Mouse (Mus musculus): ENCODE results near the gene Trhr2. TPM values are rescaled to one million over a fixed set of nuclear protein-coding genes. Genes with fewer than 3 reads are reported as not detected.

Trhr2 gene
- polyA plus RNA-seq, 1 experiment from 2014 or later = not detected

DNA sequence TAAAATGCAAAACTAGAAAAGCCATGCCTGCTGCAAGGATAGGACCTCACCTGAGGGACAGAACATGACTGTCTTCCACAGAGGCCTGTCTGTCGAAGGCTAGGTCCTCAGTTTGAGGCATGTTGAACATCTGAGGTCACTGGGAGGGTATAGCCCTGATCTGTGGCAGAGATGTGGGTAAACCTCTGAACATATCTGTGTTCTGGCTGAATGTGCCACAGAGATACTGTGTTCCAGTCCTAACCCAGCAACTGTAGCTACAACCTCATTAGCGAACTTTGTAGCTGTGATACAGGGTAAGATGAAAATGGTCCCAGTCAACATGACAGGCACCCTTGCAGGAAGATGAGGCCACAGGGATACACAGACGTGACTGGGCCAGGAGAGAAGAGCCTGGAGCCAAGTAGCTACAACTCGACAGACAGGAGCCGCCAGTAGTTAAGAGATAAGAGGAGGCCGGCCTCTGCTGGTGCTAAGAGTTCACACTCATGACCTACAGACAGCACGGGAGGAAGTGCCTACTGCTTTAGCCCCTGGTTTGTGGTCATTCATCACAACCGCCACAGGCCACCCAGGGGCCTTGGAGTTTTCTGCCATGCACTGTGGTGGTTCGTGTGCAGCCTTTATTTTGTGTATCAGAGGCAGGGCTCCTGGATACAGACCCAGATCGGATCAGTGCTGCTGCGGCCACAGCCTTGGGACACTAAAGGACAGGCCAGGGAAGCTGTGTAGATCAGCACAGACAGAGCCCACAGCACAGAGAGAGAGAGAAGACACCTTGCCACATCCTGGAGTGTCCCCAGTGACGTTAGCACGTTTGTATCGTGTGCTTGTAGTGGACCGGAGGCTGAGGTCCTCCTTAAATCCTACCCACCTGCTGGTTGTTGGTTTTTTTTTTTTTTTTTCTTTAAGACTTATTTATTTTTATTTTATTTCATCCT lies 10.9 kb downstream of the Trhr2 start:
- Histone ChIP-seq H3K27me3 (ENCODE audit: low read depth, poor library complexity, severe bottlenecking) (peaks cover 62% of the 10 kb centered on the region), H3K9me3 (replicated peaks) (no peaks in the 10 kb centered on the region), H3K4me3 (no peak overlapping the region), H3K27ac (replicated peaks) (peak overlapping the region; percentile 67), H3K36me3 (no peaks in the 10 kb centered on the region), H3K4me1 (peaks cover 36% of the 10 kb centered on the region)
- 52% methylated on average over 15 of the region's 15 CpGs for WGBS
- DNase-seq (ENCODE audit: low spot score) = no peak

DNA sequence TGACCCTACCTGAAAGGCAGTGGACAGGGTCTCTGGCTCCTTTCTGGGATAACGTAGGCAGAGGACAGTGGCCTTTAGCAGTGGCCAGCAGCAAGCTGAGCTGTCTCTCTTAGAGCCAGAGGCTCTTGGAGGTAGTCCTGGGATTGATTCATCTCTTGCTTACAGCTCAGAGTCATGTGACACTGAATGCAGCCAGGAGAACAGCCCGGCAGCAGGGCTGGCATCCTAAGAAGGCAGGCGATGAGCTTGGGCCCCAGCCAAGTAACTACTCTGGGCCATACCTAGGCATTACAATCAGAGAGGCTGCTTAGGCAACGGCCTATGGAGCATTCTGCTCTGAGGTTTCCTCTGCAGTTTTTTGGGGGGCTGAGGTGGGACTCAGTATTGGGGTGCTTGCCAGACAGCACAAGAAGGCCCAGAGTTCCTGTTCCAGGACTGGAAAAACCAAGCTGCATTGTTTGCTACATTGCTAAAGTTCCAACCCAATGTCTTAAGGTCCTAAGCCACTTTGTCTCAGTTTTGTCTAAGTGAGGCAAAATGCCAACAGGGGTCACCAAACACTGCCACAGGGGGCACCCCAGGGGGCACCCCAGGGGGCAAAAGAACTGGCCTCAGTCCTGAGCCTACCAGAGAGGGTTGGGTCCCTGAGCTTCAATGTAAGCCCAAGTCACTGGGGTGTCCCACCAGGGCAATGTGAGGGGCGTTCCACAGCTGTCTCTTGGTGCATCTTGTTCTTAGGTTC lies 12.6 kb downstream of the Trhr2 start:
- no peak for DNase-seq (ENCODE audit: low spot score)
- 81% methylated on average over 5 of the region's 5 CpGs for WGBS
- Histone ChIP-seq H3K36me3 (no peaks in the 10 kb centered on the region), H3K27me3 (ENCODE audit: low read depth, poor library complexity, severe bottlenecking) (peaks cover 72% of the 10 kb centered on the region), H3K4me3 (no peak overlapping the region), H3K9me3 (replicated peaks) (no peaks in the 10 kb centered on the region), H3K4me1 (peaks cover 52% of the 10 kb centered on the region), H3K27ac (replicated peaks) (no peak overlapping the region)

DNA sequence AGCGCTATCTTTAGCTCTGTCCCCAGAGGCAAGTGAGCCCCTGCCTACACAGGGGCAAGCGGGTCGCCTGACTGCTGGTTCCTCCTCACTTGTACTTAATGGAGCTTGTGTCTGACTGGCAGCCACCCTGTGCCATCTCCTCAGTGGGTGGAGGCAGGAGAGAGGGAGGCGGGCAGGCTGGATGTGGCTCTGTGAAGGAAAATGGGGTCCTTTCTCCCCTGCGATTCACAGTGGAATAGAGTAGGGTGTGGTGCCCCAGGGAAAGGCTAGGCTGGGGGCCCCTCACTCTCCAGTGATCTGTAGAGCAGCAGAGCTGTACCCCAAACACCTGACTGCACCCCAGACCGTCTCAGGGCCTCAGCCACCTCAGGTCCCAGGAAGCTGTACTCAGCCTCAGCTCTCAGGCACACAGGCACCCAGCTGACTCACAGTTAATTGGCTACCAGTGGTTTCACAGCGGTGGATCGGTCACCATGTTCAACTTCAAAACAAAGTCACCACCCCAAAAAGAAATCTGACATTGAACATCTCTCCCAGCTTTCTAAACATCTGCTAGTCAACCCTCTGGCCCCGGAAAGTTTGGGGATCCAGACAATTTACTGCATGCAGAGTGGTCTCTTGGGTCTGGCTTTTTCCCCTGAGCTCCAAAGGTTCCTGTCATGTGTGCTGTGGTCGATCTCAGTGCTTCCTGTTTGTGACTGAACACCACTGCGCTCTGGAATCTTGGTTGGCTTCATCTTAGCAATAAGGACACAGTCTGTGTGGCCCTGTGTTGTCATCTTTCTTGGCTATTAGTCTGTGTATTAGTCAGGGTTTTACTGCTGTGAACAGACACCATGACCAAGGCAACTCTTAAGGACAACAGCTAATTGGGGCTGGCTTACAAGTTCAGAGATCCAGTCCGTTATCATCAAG lies 15.1 kb downstream of the Trhr2 start:
- Histone ChIP-seq H3K4me1 (peaks cover 40% of the 10 kb centered on the region), H3K36me3 (no peaks in the 10 kb centered on the region), H3K27me3 (ENCODE audit: low read depth, poor library complexity, severe bottlenecking) (peaks cover 81% of the 10 kb centered on the region), H3K27ac (replicated peaks) (no peak overlapping the region), H3K9me3 (replicated peaks) (no peaks in the 10 kb centered on the region), H3K4me3 (no peak overlapping the region)
- no peak for DNase-seq (ENCODE audit: low spot score)
- 58% methylated on average over 12 of the region's 12 CpGs for WGBS

DNA sequence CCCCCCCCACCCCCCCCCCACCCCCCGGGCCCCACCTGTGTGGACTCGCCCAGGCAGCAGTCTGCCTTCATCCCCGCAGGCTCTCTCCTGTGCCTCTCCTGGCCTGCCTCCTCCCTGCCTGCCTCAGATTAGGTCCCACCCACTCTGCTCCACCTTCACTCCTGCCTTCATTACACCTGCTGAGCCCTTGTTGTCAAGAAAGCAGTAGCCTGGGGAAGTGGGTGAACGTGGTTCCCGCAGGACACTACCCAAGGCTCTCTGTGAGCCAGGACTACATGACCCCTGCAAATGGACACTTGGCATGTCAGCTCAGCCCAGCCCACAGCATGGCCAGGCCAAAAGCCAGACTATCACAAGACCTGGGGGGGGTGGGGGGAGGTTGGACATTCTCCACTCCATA lies 16.3 kb downstream of the Trhr2 start:
- no peak for DNase-seq (ENCODE audit: low spot score)
- Histone ChIP-seq H3K36me3 (no peaks in the 10 kb centered on the region), H3K27me3 (ENCODE audit: low read depth, poor library complexity, severe bottlenecking) (peaks cover 81% of the 10 kb centered on the region), H3K4me3 (peak overlapping the region; percentile 49), H3K9me3 (replicated peaks) (no peaks in the 10 kb centered on the region), H3K27ac (replicated peaks) (peak overlapping the region; percentile 50; the same call in 1 of the 2 replicates), H3K4me1 (peaks cover 28% of the 10 kb centered on the region)
- WGBS = 0% methylated on average over 3 of the region's 5 CpGs

DNA sequence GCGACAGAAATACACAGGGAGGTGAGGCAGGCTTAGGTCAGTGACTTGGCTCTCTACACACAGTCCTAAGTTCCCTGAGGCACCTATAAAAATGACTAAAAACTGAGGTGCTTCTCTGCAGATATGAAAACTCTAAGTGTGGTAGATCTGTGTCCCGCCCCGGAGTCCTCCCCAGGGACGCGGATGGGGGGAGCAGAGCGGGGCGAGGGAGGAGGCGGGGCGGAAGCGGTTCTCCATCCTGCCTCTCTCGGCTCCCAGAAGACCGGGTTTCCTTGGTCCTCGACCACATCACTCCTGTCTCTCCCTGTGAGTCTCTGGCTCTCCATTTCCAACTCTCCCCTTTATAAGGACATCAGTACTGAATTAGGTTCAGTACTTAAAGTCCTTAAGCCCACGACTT lies 16.8 kb downstream of the Trhr2 start:
- DNase-seq (ENCODE audit: low spot score) = peak; percentile 28
- Histone ChIP-seq H3K27me3 (ENCODE audit: low read depth, poor library complexity, severe bottlenecking) (peaks cover 83% of the 10 kb centered on the region), H3K36me3 (no peaks in the 10 kb centered on the region), H3K27ac (replicated peaks) (peak overlapping the region; percentile 50), H3K9me3 (replicated peaks) (no peaks in the 10 kb centered on the region), H3K4me3 (peak overlapping the region; percentile 49), H3K4me1 (peaks cover 27% of the 10 kb centered on the region)
- WGBS = 0% methylated on average over 13 of the region's 14 CpGs

DNA sequence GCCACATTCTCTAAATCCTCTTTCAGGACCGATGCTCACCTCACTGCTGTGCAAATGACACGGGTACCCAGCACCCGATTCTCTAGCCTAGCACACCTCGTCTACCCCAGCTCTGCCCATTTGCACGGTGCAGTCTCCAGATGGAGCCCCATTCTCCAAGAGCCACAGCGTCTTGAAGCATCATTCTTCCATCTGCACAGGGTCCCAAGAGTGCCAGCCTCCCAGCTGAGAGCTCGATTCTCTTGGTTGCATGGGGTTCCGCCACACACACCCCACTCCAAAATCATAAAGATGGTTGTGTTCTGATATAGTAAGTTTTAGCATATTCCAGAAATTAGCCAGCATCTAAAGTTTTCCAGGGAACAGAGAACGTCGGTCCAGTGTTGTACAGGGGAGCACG lies 17.2 kb downstream of the Trhr2 start:
- peak overlapping the region; percentile 49 for H3K4me3 ChIP-seq
- H3K9me3 ChIP-seq (replicated peaks) = no peaks in the 10 kb centered on the region
- H3K27me3 ChIP-seq (ENCODE audit: low read depth, poor library complexity, severe bottlenecking) = peaks cover 83% of the 10 kb centered on the region
- WGBS = 4% methylated on average over 11 of the region's 11 CpGs
- H3K27ac ChIP-seq (replicated peaks) = no peak overlapping the region
- H3K36me3 ChIP-seq = no peaks in the 10 kb centered on the region
- H3K4me1 ChIP-seq = peaks cover 27% of the 10 kb centered on the region
- DNase-seq (ENCODE audit: low spot score) = no peak

DNA sequence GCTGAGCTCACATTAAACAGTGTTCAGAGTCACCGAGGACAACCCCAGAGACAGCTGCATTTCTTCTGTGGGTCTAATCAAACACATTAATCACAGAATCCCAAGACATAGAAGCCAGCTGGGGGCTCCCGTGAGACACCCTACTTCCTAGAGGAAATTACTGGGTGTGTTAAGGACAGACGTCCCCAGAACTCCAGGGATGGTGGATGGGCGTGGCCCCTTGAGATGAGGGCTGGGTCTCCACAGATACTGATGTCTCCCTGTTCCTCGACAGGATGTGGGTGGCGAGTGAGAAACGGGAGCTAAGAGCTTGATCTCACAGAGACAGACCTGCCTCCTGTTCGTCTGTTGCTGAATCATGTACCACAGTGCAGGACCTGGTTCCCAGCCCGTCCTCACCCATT lies 17.7 kb downstream of the Trhr2 start:
- peaks cover 27% of the 10 kb centered on the region for H3K4me1 ChIP-seq
- no peak for DNase-seq (ENCODE audit: low spot score)
- H3K27ac ChIP-seq (replicated peaks) = no peak overlapping the region
- H3K27me3 ChIP-seq (ENCODE audit: low read depth, poor library complexity, severe bottlenecking) = peaks cover 83% of the 10 kb centered on the region
- peak overlapping the region; percentile 49 for H3K4me3 ChIP-seq
- H3K9me3 ChIP-seq (replicated peaks) = no peaks in the 10 kb centered on the region
- H3K36me3 ChIP-seq = no peaks in the 10 kb centered on the region
- 8% methylated on average over 9 of the region's 9 CpGs for WGBS

DNA sequence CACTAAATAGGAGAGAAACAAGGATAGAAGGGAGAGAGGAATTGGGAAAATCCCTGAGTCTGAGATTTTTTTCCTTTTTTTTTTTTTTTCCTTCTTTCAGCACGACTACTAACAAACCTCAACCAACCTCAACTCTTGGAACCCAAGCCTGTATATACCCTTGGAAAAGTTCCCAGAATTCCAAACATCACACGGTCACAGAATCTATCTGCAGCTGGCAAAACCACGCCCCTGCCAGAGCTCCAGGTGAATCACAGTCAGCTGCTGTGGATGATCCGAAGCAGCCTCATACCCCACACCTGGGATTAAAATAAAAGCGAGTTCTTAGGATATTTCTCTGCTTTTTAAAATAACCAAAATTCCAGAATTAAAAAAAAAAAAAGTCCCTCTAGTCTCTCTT lies 18.2 kb downstream of the Trhr2 start:
- Histone ChIP-seq H3K27ac (replicated peaks) (no peak overlapping the region), H3K36me3 (no peaks in the 10 kb centered on the region; the same call in 1 of the 2 replicates), H3K4me1 (peaks cover 27% of the 10 kb centered on the region), H3K27me3 (ENCODE audit: low read depth, poor library complexity, severe bottlenecking) (peaks cover 83% of the 10 kb centered on the region), H3K4me3 (no peak overlapping the region), H3K9me3 (replicated peaks) (no peaks in the 10 kb centered on the region)
- WGBS = 54% methylated on average over 5 of the region's 5 CpGs
- DNase-seq (ENCODE audit: low spot score) = no peak

DNA sequence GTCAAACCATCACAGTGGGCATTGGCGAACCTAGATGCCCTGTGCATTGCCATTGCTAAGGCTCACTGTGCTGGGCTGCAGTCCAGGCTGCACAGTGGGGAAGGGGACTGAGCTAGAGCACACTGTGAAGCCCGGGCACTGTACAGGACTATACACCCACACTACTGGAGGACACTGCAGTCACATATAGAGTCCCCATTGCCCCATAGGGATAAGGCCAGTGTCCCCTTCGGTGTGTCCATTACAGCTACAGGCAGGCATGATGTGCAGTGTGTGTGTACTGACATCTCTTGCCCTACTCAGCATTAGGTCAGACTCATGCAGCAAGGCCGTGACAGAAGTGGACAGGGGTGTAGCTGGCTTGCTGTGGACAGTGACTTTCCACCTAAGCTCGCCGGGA lies 18.8 kb downstream of the Trhr2 start:
- H3K4me1 ChIP-seq = peaks cover 30% of the 10 kb centered on the region
- peaks cover 89% of the 10 kb centered on the region for H3K27me3 ChIP-seq (ENCODE audit: low read depth, poor library complexity, severe bottlenecking)
- 88% methylated on average over 6 of the region's 6 CpGs for WGBS
- H3K36me3 ChIP-seq = peaks cover under 1% of the 10 kb centered on the region; the same call in 1 of the 2 replicates
- H3K27ac ChIP-seq (replicated peaks) = no peak overlapping the region
- no peaks in the 10 kb centered on the region for H3K9me3 ChIP-seq (replicated peaks)
- H3K4me3 ChIP-seq = no peak overlapping the region
- DNase-seq (ENCODE audit: low spot score) = no peak

DNA sequence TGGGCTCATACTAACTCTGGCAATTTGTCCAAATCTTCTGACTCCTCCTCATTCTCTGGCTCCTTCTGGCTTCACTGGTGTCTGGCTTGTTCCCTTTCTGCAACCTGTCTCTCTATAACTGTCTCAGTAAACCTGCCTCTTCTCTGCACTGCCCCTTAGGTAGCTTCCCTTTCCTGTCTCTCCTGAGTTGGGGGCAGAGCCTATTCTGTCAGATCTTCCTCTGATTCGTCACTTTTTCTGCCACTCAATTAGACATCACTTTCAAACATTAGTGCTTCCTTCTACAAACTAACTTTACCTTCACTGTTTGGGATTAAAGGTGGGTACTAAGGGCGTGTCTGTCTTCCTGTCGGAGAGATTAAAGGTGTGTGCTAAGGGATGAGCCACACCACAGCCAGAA lies 19.8 kb downstream of the Trhr2 start:
- DNase-seq (ENCODE audit: low spot score) = no peak
- no peak overlapping the region for H3K27ac ChIP-seq (replicated peaks)
- peaks cover 41% of the 10 kb centered on the region for H3K4me1 ChIP-seq
- H3K27me3 ChIP-seq (ENCODE audit: low read depth, poor library complexity, severe bottlenecking) = peaks cover 97% of the 10 kb centered on the region
- H3K36me3 ChIP-seq = peaks cover 2% of the 10 kb centered on the region; the same call in 1 of the 2 replicates
- no peaks in the 10 kb centered on the region for H3K9me3 ChIP-seq (replicated peaks)
- no peak overlapping the region for H3K4me3 ChIP-seq
- 86% methylated on average over 3 of the region's 3 CpGs for WGBS

DNA sequence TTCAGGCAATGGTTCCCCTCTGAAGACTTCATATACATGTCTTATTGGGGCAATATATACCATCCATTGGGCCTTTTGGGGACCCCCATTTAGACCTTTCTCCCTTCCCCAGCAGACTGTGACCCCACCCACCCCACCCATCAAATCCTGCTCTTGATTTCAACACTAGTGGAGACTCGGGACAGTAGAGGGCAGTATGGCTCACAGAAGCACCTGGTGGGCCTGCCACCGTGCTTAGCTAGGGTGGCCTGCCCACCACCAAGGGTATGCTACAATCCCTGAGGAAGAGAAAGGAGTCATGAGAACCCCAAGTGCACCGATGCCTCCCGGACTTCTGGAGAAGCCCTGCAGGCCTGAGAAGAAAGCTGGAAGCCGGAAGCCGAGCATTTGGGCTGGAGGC lies 21.7 kb downstream of the Trhr2 start:
- H3K27ac ChIP-seq (replicated peaks) = no peak overlapping the region
- no peaks in the 10 kb centered on the region for H3K9me3 ChIP-seq (replicated peaks)
- peaks cover 5% of the 10 kb centered on the region; the same call in 1 of the 2 replicates for H3K36me3 ChIP-seq
- H3K4me3 ChIP-seq = no peak overlapping the region
- DNase-seq (ENCODE audit: low spot score) = no peak
- peaks cover 33% of the 10 kb centered on the region for H3K4me1 ChIP-seq
- WGBS = 53% methylated on average over 6 of the region's 6 CpGs
- peaks cover 97% of the 10 kb centered on the region for H3K27me3 ChIP-seq (ENCODE audit: low read depth, poor library complexity, severe bottlenecking)

DNA sequence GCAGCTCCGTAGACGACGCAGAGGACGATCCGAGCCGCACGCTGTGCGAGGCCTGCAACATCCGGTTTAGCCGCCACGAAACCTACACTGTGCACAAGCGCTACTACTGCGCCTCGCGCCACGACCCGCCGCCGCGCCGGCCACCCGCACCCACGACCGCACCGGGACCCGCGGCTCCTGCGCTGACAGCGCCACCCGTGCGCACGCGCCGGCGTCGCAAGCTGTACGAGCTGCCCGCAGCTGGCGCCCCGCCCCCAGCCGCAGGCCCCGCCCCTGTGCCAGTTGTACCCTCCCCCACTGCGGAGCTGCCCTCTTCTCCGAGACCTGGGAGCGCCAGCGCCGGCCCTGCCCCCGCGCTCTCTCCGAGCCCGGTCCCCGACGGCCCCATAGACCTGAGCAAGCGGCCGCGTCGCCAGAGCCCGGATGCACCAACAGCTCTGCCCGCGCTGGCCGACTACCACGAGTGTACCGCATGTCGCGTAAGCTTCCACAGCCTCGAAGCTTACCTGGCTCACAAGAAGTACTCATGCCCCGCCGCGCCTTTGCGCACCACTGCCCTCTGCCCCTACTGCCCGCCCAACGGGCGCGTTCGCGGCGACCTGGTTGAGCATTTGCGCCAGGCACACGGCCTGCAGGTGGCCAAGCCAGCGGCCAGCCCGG lies 24.2 kb downstream of the Trhr2 start:
- peak; percentile 79 for DNase-seq (ENCODE audit: low spot score)
- peaks cover 82% of the 10 kb centered on the region for H3K27me3 ChIP-seq (ENCODE audit: low read depth, poor library complexity, severe bottlenecking)
- 2% methylated on average over 81 of the region's 81 CpGs for WGBS
- peaks cover 21% of the 10 kb centered on the region for H3K4me1 ChIP-seq
- peak overlapping the region; percentile 71 for H3K4me3 ChIP-seq
- peak overlapping the region; percentile 49 for H3K27ac ChIP-seq (replicated peaks)
- peaks cover 5% of the 10 kb centered on the region; the same call in 1 of the 2 replicates for H3K36me3 ChIP-seq
- H3K9me3 ChIP-seq (replicated peaks) = no peaks in the 10 kb centered on the region
